Mouse (Mus musculus): ENCODE measurements around the gene Fblim1.

DNA sequence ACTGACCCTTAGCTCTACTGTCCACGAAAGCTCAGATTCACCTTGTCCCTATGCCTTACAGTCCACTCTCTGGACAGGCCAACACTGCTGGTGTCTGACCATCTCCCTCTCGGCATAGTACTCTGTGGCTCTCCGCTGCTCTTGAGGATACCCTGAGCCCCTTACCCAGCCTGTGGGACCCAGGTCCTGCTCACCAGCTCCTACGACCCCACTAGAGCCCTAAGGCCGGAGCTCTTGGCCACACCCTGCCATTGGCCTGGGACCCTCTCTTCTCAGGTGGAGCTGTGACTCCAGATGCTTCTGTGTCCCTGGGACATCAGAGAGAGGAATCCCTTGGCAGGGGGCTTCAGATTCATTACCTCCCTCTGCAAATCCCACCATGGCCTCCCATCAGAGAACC, 475 bp downstream of the Fblim1 start:
- TF ChIP-seq POLR2A (IDR thresholded peaks at IDR 0.05; ENCODE audit: extremely low read depth, insufficient read depth, low read length), result no peak
- no peak for TF ChIP-seq CTCF (IDR thresholded peaks at IDR 0.05; ENCODE audit: extremely low read depth, insufficient read depth, low read length)

All from cortical plate, adult 2 months (tissue).